Mouse (Mus musculus): ENCODE results near the gene AC134908.4.

GRCm38 (mm10) chr17:25785281-25785745, 10.1 kb downstream of the AC134908.4 start, which contains the start of gene Haghl:
- TF ChIP-seq POLR2A (IDR thresholded peaks at IDR 0.05; ENCODE audit: borderline replicate concordance, insufficient read depth, low read length) (peak; percentile 97), CTCF (IDR thresholded peaks at IDR 0.05; ENCODE audit: borderline replicate concordance, insufficient read depth, low read depth, low read length) (no peak)

Data from cerebellum, adult 2 months (tissue).